Comparison of ENCODE assay signal across 13 mouse cellular contexts in genomic region chr8:28559881-28560280, GRCm38 (mm10).
A peak's percentile ranks its signal among the peaks of the same experiment; 100 is the strongest.
DNase-seq lines count a peak whose midpoint lies in the region; ATAC-seq lines count a peak whose summit lies in the region.
"Had no signal": no experiment of that assay in that cellular context is flagged by ENCODE, and none has a peak within 500 bp of the region (broad histone marks: within the 10 kb centered on the region; RNA-seq: fewer than 3 reads in every experiment).

No protein-coding gene starts in this region.

- no peaks in the 10 kb centered on the region for H3K36me3 ChIP-seq in intestine, embryonic 14.5 days (ENCODE audit: control insufficient read depth, insufficient read depth, low read length)
- H3K36me3 ChIP-seq in intestine, embryonic 16.5 days (ENCODE audit: control insufficient read depth, insufficient read depth, low read length): no peaks in the 10 kb centered on the region
- no peaks in the 10 kb centered on the region for H3K36me3 ChIP-seq in stomach, embryonic 16.5 days (ENCODE audit: control insufficient read depth, insufficient read depth, low read length)
- H3K36me3 ChIP-seq: forebrain, embryonic 12.5 days; midbrain, embryonic 13.5 days had no signal

- H3K4me1 ChIP-seq in intestine, embryonic 14.5 days (replicated peaks; ENCODE audit: control insufficient read depth, insufficient read depth, low read length): no peaks in the 10 kb centered on the region
- no peaks in the 10 kb centered on the region for H3K4me1 ChIP-seq in intestine, embryonic 16.5 days (ENCODE audit: control insufficient read depth, insufficient read depth, low read length)
- no peaks in the 10 kb centered on the region for H3K4me1 ChIP-seq in stomach, embryonic 16.5 days (ENCODE audit: control insufficient read depth, insufficient read depth, low read length)
- H3K4me1 ChIP-seq: forebrain, embryonic 12.5 days; midbrain, embryonic 13.5 days had no signal

- no peaks in the 10 kb centered on the region for H3K27me3 ChIP-seq in intestine, embryonic 14.5 days (replicated peaks; ENCODE audit: control insufficient read depth, insufficient read depth, low read length)
- H3K27me3 ChIP-seq in intestine, embryonic 16.5 days (replicated peaks; ENCODE audit: control insufficient read depth, insufficient read depth, low read length): no peaks in the 10 kb centered on the region
- H3K27me3 ChIP-seq in stomach, embryonic 16.5 days (ENCODE audit: control insufficient read depth, insufficient read depth, low read length): no peaks in the 10 kb centered on the region
- H3K27me3 ChIP-seq: forebrain, embryonic 12.5 days; midbrain, embryonic 13.5 days had no signal

- H3K4me3 ChIP-seq in intestine, embryonic 14.5 days (ENCODE audit: low read depth, low read length): 0 out of 2 replicates have a peak overlapping the region, but pooled peaks have one; percentile 2
- no peak overlapping the region for H3K4me3 ChIP-seq in intestine, embryonic 16.5 days (ENCODE audit: low read length)
- H3K4me3 ChIP-seq in stomach, embryonic 16.5 days (replicated peaks; ENCODE audit: low read length): no peak overlapping the region
- H3K4me3 ChIP-seq: forebrain, embryonic 12.5 days; midbrain, embryonic 13.5 days had no signal

- WGBS in intestine, embryonic 14.5 days: 36% methylated on average over 9 of the region's 9 CpGs
- WGBS in intestine, embryonic 16.5 days: 51% methylated on average over 9 of the region's 9 CpGs
- 43% methylated on average over 9 of the region's 9 CpGs for WGBS in stomach, embryonic 16.5 days

- no peak overlapping the region for H3K27ac ChIP-seq in intestine, embryonic 14.5 days (ENCODE audit: low read depth)
- H3K27ac ChIP-seq in intestine, embryonic 16.5 days (ENCODE audit: low read length): no peak overlapping the region
- no peak overlapping the region for H3K27ac ChIP-seq in stomach, embryonic 16.5 days (ENCODE audit: low read length)
- H3K27ac ChIP-seq: forebrain, embryonic 12.5 days; midbrain, embryonic 13.5 days had no signal

- H3K9me3 ChIP-seq in intestine, embryonic 14.5 days (ENCODE audit: control insufficient read depth, low read length): no peaks in the 10 kb centered on the region
- H3K9me3 ChIP-seq in intestine, embryonic 16.5 days (ENCODE audit: control insufficient read depth, low read length): no peaks in the 10 kb centered on the region
- H3K9me3 ChIP-seq in stomach, embryonic 16.5 days (replicated peaks; ENCODE audit: control insufficient read depth, low read length): no peaks in the 10 kb centered on the region
- H3K9me3 ChIP-seq: forebrain, embryonic 12.5 days; midbrain, embryonic 13.5 days had no signal

- no peak overlapping the region for H3K9ac ChIP-seq in intestine, embryonic 14.5 days (ENCODE audit: low read length)
- H3K9ac ChIP-seq in intestine, embryonic 16.5 days (ENCODE audit: low read depth, low read length): no peak overlapping the region
- no peak overlapping the region for H3K9ac ChIP-seq in stomach, embryonic 16.5 days (ENCODE audit: low read length)
- H3K9ac ChIP-seq: forebrain, embryonic 12.5 days; midbrain, embryonic 13.5 days had no signal

- no peak for ATAC-seq in intestine, embryonic 14.5 days (replicated peaks; ENCODE audit: low FRiP score, low TSS enrichment, low read depth)
- no peak for ATAC-seq in intestine, embryonic 16.5 days
- no peak for ATAC-seq in stomach, embryonic 16.5 days (ENCODE audit: insufficient read depth, low FRiP score)
- ATAC-seq: midbrain, embryonic 13.5 days had no signal

- peak overlapping the region; percentile 29 for H3K4me2 ChIP-seq in intestine, embryonic 14.5 days (ENCODE audit: low read length)
- H3K4me2 ChIP-seq in intestine, embryonic 16.5 days (ENCODE audit: low read depth, low read length): no peak overlapping the region
- H3K4me2 ChIP-seq in stomach, embryonic 16.5 days (ENCODE audit: low read depth, low read length): peak overlapping the region; percentile 24; the same call in 1 of the 2 replicates
- H3K4me2 ChIP-seq: forebrain, embryonic 12.5 days; midbrain, embryonic 13.5 days had no signal

- DNase-seq in adrenal gland, postnatal 14 days: peak; percentile 12
- no peak for DNase-seq in adrenal gland, postnatal 36 days
- no peak for DNase-seq in intestine, embryonic 14.5 days (ENCODE audit: low spot score)
- peak; percentile 4 for DNase-seq in right cerebral cortex, adult 18-20 months
- no peak for DNase-seq in right cerebral cortex, postnatal 25 days
- DNase-seq in urinary bladder, adult 18-20 months (ENCODE audit: low spot score in 2 of 2): no peak
- DNase-seq: adrenal gland, adult 8-10 months; cerebellum, postnatal 25 days; lung, adult 2 months had no signal

Comparison
In these comparisons a context has a peak if more than half of its experiments do, and no peak if none do; other contexts are left out.
1. DNase-seq: peak in adrenal gland, postnatal 14 days (single experiment) and right cerebral cortex, adult 18-20 months (single experiment); none in adrenal gland, postnatal 36 days (0 of 2), intestine, embryonic 14.5 days (single experiment), right cerebral cortex, postnatal 25 days (single experiment) and urinary bladder, adult 18-20 months (0 of 2).